Mouse (Mus musculus) stomach, embryonic 16.5 days (tissue): ENCODE measurements around the gene Elavl3. TPM values are rescaled to one million over a fixed set of nuclear protein-coding genes. Genes with fewer than 3 reads are reported as not detected.

Source experiments
- ATAC-seq: fragments of 200-750 bp; cut with Nextera tagmentation; 2 replicates; pipeline ENCODE4 v1.8.0; 2017; ENCODE audit warnings: moderate number of reproducible peaks, moderate TSS enrichment; ENCODE audit not compliant: insufficient read depth, low FRiP score
- H3K27ac ChIP-seq: fragments of 300-500 bp; sonication (generic); 2 replicates; pipeline ENCODE4 v1.5.1; 2014; ENCODE audit warnings: low read length
- H3K27me3 ChIP-seq: fragments of 300-500 bp; sonication (generic); 2 replicates; pipeline ENCODE4 v1.6.1; 2014; ENCODE audit warnings: low read length, control low read depth, mixed read lengths; ENCODE audit not compliant: control insufficient read depth, insufficient read depth
- H3K36me3 ChIP-seq: fragments of 300-500 bp; sonication (generic); 2 replicates; pipeline ENCODE4 v1.6.1; 2014; ENCODE audit warnings: low read length; ENCODE audit not compliant: control insufficient read depth, insufficient read depth
- H3K4me1 ChIP-seq: fragments of 300-500 bp; sonication (generic); 2 replicates; pipeline ENCODE4 v1.6.1; 2014; ENCODE audit warnings: low read length, control low read depth, mixed read lengths; ENCODE audit not compliant: control insufficient read depth, insufficient read depth
- H3K4me2 ChIP-seq: fragments of 300-500 bp; sonication (generic); 2 replicates; pipeline ENCODE4 v1.6.1; 2014; ENCODE audit warnings: low read depth, low read length, mixed read lengths
- H3K4me3 ChIP-seq: fragments of 300-500 bp; sonication (generic); replicated peaks from 2 replicates; pipeline ENCODE4 v1.5.1; 2014; ENCODE audit warnings: mild to moderate bottlenecking, low read length
- H3K9ac ChIP-seq: fragments of 300-500 bp; sonication (generic); 2 replicates; pipeline ENCODE4 v1.6.1; 2014; ENCODE audit warnings: low read length
- H3K9me3 ChIP-seq: fragments of 300-500 bp; sonication (generic); replicated peaks from 2 replicates; pipeline ENCODE4 v1.6.1; 2016; ENCODE audit warnings: low read length, control low read depth; ENCODE audit not compliant: control insufficient read depth
- WGBS: fragments of 180-500 bp; shearing (Covaris S2); extraction: QIAGEN DNeasy Blood & Tissue Kit; methylation state at CpG from one replicate; pipeline ENCODE4 v1.1.7; 2014; 5-methylcytosine and 5-hydroxymethylcytosine counted together
- polyA plus RNA-seq: library from polyadenylated mRNA; unstranded; fragments of >200 nt; fragmentation: Nextera tagmentation; extraction: Ambion mirVana; gene quantifications from 2 replicates; pipeline ENCODE4 v1.2.1, GENCODE M21; 2015

Elavl3 gene
- polyA plus RNA-seq, 1 experiment from 2014 or later: 2.1 TPM

DNA sequence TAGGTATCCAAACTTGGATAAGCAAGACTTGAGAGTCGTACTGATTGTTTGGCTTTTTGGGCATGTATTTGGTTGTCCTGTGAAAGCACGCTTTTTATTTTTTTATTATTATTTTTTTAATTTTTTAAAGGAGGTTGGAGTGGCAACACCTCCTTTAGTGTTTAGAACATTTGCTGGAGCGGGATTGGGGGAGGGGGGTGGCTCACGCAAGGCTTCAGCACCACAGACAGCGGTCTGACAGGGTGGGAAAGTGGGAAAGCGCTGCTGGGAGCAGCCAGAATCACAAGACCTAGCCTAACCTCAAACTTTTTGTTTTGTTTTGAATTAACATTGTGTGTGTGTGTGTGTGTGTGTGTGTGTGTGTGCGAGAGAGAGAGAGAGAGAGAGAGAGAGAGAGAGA lies 1.8 kb upstream of the Elavl3 start:
- no peak overlapping the region for H3K4me2 ChIP-seq
- H3K27ac ChIP-seq: no peak overlapping the region
- no peak overlapping the region for H3K4me3 ChIP-seq
- ATAC-seq: no peak
- 24% methylated on average over 7 of the region's 7 CpGs for WGBS
- H3K27me3 ChIP-seq: peaks cover 51% of the 10 kb centered on the region
- no peaks in the 10 kb centered on the region for H3K9me3 ChIP-seq
- peaks cover 18% of the 10 kb centered on the region for H3K4me1 ChIP-seq
- H3K36me3 ChIP-seq: peaks cover 2% of the 10 kb centered on the region; the same call in 1 of the 2 replicates
- no peak overlapping the region for H3K9ac ChIP-seq

DNA sequence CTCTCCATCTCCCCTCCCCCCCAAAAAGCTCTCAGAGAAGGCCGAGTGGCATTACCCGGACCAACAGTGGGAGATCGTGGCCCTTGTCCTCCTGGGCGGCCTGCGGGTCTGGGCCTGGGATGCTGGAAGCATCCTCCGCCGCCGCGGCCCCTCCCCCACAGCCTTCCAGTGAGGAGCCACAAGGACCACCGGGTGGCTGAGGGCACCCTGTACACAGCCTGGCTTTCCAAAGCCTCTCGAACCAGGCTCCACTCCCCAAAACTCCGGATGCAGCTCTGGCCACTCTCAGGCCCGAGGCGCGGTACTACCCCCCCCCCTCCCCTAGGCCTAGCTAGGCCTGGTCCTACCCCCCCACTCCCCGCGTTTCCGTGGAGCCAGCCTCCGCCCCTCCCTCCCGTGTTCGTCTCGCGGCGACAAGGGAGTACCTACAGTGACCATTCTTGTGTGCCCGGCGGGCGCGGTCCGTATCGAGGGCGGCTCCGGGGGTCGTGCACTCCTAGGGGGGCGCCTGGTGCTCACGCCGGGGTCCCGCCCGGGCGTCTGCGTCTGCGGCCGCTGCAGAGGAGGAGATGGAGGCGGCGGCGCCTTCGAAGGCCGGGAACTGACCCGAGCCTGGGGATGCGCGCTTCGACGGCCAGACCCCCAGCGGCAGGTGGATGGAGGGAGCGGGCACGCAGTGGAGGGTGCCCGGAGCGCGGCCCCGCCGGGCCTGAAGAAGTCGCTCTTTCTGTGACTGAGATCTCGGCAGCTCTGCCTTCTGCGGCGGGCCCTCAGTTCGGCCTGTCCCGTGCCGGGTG lies 464 bp downstream of the Elavl3 start:
- peak overlapping the region; percentile 43 for H3K9ac ChIP-seq
- no peaks in the 10 kb centered on the region for H3K36me3 ChIP-seq
- H3K27me3 ChIP-seq: peaks cover 56% of the 10 kb centered on the region
- H3K9me3 ChIP-seq: no peaks in the 10 kb centered on the region
- peak overlapping the region; percentile 38 for H3K4me3 ChIP-seq
- ATAC-seq: 0 out of 2 replicates have a peak, but pooled peaks have one; percentile 3
- peaks cover 18% of the 10 kb centered on the region for H3K4me1 ChIP-seq
- H3K27ac ChIP-seq: no peak overlapping the region
- WGBS: 2% methylated on average over 65 of the region's 67 CpGs
- peak overlapping the region; percentile 59 for H3K4me2 ChIP-seq

DNA sequence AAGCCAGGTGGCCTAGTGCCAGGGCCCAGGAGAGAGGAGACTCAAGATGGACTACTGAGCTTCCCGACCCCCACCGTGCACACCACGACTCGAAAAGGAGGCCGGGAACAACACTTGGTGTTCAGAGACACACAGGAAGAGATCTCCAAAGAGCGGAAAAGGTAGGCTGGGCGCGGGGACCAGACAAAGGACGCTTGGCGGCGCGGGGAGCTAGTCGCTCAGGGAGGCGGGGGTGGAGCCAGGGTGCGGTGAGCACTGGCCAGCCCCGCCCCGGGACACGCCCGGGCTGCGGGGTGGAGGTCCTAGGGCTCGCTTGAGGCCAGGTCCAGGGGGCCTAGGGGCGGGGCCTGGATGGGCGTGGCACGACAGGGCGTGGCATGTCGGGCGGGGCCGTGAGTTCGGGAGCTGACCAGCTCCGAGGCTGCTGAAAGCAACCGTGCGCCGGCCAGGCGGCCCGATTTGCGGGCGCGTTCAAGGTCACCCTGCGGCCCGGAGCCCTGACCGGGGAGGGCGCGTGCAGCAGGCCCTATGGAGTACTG lies 1.4 kb downstream of the Elavl3 start:
- Histone ChIP-seq H3K9ac (peak overlapping the region; percentile 43), H3K27ac (no peak overlapping the region), H3K9me3 (no peaks in the 10 kb centered on the region), H3K4me2 (peak overlapping the region; percentile 59), H3K27me3 (peaks cover 56% of the 10 kb centered on the region), H3K36me3 (no peaks in the 10 kb centered on the region), H3K4me1 (peaks cover 17% of the 10 kb centered on the region), H3K4me3 (peak overlapping the region; percentile 38)
- 1% methylated on average over 43 of the region's 43 CpGs for WGBS
- peak; percentile 76 for ATAC-seq

DNA sequence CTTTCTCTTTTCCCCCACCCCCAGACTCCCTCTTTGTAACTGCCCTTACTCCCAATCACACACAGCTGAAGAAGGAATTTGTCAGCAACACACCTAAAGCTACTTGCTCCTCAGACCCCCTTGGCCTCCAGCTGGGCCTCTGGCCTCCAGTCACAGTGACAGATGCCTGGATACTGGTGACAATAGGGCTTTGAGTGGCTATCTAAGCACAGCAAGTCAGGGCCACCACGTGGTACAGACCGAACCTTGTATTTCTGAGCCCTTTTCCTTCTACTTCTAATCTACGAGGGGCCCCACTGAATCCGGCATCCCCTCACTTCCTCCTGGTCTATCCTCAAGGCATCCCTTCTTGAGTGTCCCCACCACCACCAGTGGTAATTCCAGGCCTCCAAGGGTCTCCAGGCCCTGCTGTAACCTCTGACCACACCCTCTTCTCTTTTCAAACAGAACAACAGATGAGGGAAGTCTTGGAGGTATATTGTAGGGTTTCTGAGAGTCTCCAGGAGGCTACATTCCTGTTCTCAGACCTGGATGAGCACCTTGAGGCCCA lies 2.0 kb downstream of the Elavl3 start:
- Histone ChIP-seq H3K4me3 (no peak overlapping the region; the same call in 1 of the 2 replicates), H3K27me3 (peaks cover 49% of the 10 kb centered on the region), H3K36me3 (no peaks in the 10 kb centered on the region), H3K9ac (no peak overlapping the region), H3K9me3 (no peaks in the 10 kb centered on the region), H3K4me1 (peaks cover 16% of the 10 kb centered on the region), H3K4me2 (0 out of 2 replicates have a peak overlapping the region, but pooled peaks have one; percentile 59), H3K27ac (no peak overlapping the region)
- 49% methylated on average over 4 of the region's 4 CpGs for WGBS
- no peak for ATAC-seq

DNA sequence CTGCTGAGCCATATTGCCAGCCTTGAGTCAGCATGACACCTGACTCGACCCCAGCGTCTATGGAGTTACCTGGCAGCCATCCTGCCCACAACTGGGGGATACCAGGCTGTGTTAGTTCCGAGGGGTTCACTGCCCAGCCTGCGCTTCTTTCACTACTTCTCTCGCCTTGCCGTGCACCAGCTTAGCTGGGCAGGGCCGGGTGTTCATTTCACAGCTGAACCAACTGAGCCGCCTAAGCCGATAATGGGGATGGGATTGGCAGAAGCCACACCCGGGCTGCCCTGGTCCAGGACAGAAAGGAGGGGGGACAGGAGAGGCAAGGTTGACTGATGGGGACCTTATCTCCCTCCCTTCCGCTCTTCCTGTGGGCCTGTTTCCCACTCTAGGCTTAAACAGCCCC lies 2.5 kb downstream of the Elavl3 start:
- Histone ChIP-seq H3K9ac (no peak overlapping the region), H3K36me3 (no peaks in the 10 kb centered on the region), H3K4me1 (peaks cover 16% of the 10 kb centered on the region), H3K4me3 (no peak overlapping the region), H3K27me3 (peaks cover 44% of the 10 kb centered on the region), H3K4me2 (no peak overlapping the region), H3K27ac (no peak overlapping the region), H3K9me3 (no peaks in the 10 kb centered on the region)
- 59% methylated on average over 11 of the region's 11 CpGs for WGBS
- no peak for ATAC-seq

DNA sequence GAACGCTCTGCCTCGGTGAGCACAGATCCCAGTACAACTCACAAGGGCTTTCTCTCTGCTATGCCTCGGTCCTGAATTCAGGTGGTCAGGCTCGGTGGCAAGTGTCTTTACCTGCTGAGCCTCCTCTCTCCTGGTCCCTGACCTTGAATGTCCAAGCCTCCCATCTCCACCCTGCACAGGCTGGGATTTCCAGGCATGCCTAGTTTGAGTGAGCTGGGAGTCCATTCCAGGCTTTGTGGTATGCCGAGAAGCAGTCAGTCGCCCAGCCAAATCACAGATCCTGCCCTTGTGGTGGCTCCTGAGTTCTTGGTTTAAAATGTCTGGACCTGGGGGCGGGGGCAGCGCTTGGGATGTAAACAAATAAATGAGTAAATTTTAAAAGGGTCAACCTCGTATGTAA lies 4.5 kb downstream of the Elavl3 start:
- 51% methylated on average over 9 of the region's 9 CpGs for WGBS
- peaks cover 33% of the 10 kb centered on the region for H3K27me3 ChIP-seq
- ATAC-seq: no peak

DNA sequence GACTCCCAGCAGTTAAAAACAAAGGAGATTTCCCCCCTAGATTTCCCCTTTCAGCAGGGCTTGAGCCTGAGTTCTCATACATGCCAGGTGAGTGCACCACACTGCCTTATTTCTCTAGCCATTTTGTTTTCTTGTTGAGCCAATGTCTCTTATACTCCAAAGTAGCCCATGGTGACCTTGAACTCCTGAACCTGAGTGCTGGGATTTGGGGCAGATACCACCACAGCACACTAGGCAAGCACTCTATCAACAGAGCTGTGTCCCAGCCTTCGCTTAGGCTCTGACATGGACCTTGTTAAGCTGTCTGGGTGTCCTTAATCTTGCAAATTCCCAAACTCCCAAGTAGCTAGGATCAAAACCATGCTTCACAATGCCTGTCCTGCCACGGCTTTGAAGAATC lies 10.0 kb downstream of the Elavl3 start:
- Histone ChIP-seq H3K4me1 (no peaks in the 10 kb centered on the region), H3K9ac (no peak overlapping the region), H3K4me2 (no peak overlapping the region), H3K9me3 (no peaks in the 10 kb centered on the region), H3K27me3 (no peaks in the 10 kb centered on the region), H3K36me3 (no peaks in the 10 kb centered on the region), H3K27ac (no peak overlapping the region), H3K4me3 (no peak overlapping the region)
- 53% methylated on average over 2 of the region's 2 CpGs for WGBS
- ATAC-seq: no peak

More for the DNA sequence above, 4.5 kb downstream of the Elavl3 start:
- no peak overlapping the region for H3K4me2 ChIP-seq
- no peaks in the 10 kb centered on the region for H3K36me3 ChIP-seq
- no peak overlapping the region for H3K4me3 ChIP-seq
- no peak overlapping the region for H3K27ac ChIP-seq
- no peaks in the 10 kb centered on the region for H3K9me3 ChIP-seq
- no peak overlapping the region for H3K9ac ChIP-seq
- peaks cover 16% of the 10 kb centered on the region for H3K4me1 ChIP-seq

DNA sequence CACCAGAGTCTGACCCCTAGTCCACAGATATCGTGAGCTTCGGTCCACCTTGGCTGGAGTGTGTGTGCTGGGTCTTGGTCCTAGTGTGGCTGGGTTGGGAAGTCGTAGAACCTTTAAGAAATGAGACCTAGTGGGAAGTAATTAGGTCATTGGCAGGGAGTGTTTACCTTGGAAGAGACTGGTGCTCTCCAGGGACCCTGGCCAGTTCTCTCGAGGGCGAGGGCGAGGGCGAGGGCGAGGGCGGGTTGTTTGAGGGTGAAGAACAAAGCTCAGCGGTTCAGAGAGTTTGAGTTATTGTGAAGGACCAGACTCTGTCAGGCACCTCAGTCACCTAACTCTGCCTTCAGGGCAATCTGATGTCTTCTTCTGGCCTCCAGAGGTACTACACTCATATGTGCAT lies 14.0 kb downstream of the Elavl3 start:
- 76% methylated on average over 10 of the region's 10 CpGs for WGBS
- Histone ChIP-seq H3K4me2 (no peak overlapping the region), H3K9ac (no peak overlapping the region), H3K36me3 (no peaks in the 10 kb centered on the region), H3K27ac (no peak overlapping the region), H3K9me3 (no peaks in the 10 kb centered on the region), H3K4me3 (no peak overlapping the region), H3K27me3 (no peaks in the 10 kb centered on the region), H3K4me1 (no peaks in the 10 kb centered on the region)
- ATAC-seq: no peak

DNA sequence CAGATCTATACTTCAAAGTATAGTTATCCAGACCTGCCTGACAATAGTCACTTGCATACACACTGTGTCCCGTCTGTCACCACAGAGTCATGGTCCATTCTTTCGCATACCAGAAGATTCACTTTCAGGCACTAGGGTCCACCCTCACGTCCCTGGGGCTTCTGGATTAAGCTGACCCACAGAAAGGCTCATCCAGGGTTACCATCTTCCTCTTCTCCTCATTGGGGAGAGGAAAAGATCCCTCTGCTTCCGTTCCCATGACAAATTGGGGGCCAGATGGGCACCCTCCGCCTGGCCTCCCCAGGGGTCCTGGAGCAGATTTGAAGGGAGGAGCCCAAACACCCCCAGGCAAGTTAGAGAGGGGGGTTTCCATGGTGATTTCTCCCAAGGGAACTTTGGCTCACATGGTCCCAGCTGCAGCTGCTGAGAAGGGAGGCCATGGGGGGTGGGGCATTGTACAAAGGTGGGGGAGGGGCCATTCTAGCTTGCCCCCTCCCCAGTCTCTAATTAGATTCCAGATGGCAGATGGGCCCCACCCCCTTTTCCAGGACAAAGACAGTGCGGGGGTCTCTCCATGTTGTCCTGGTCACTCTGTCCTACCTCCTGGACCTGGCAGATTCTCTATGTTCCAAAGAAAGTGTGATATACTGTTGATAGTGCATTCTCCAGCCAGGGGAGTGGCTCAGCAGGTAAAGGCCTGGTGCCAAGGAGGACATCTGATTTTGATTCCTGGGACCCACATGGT lies 16.4 kb downstream of the Elavl3 start:
- Histone ChIP-seq H3K9me3 (no peaks in the 10 kb centered on the region), H3K9ac (no peak overlapping the region), H3K4me2 (no peak overlapping the region), H3K27me3 (no peaks in the 10 kb centered on the region), H3K4me1 (no peaks in the 10 kb centered on the region), H3K36me3 (no peaks in the 10 kb centered on the region), H3K27ac (no peak overlapping the region), H3K4me3 (no peak overlapping the region)
- ATAC-seq: no peak
- 53% methylated on average over 6 of the region's 6 CpGs for WGBS
